Mouse (Mus musculus): ENCODE results near the gene Dag1. TPM values are rescaled to one million over a fixed set of nuclear protein-coding genes. Genes with fewer than 3 reads are reported as not detected.
A peak's percentile ranks its signal among the peaks of the same experiment; 100 is the strongest.

The Dag1 gene
- polyA plus RNA-seq, 1 experiment, result 66.8 TPM

DNA sequence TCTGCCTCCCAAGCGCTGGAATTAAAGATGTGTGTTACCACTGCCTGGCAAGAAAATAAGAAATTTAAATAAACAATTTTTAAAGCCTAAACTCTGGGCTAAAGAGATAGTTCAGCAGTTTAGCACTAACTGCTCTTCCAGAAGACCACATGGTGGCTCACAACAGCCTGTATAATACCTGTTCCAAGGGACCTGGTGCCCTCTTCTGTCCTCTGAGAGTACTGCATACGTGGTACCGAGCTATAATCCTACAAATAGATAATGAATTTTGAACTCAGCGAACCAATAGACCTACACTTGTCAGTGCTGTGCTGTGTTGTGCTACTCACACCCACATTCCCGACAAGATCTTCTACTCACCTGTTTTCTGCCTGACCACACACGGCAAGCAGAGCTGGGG is 20.7 kb upstream of the Dag1 start:
- Histone ChIP-seq H3K27ac (ENCODE audit: insufficient read depth, low read depth, low read length) (no peak overlapping the region), H3K36me3 (ENCODE audit: control insufficient read depth, insufficient read depth, low read length) (no peaks in the 10 kb centered on the region), H3K4me1 (ENCODE audit: control insufficient read depth, insufficient read depth, low read length) (peaks cover 6% of the 10 kb centered on the region; the same call in 1 of the 2 replicates), H3K27me3 (replicated peaks; ENCODE audit: control insufficient read depth, insufficient read depth, low read length) (no peaks in the 10 kb centered on the region), H3K4me3 (ENCODE audit: insufficient read depth, low read depth, low read length) (no peak overlapping the region)
- 7% methylated on average over 6 of the region's 6 CpGs for WGBS
- DNase-seq, result peak; percentile 86
- no peak for TF ChIP-seq POLR2A (IDR thresholded peaks at IDR 0.05; ENCODE audit: low read depth, low read length)
- peak; percentile 85 for TF ChIP-seq CTCF (conservative IDR thresholded peaks at IDR 0.05; ENCODE audit: insufficient read depth, insufficient read length, low read depth, low read length)

- Histone ChIP-seq H3K4me1 (ENCODE audit: control insufficient read depth, insufficient read depth, low read length) (peaks cover 8% of the 10 kb centered on the region), H3K27ac (ENCODE audit: insufficient read depth, low read depth, low read length) (peak overlapping the region; percentile 3), H3K4me3 (ENCODE audit: insufficient read depth, low read depth, low read length) (no peak overlapping the region), H3K36me3 (ENCODE audit: control insufficient read depth, insufficient read depth, low read length) (no peaks in the 10 kb centered on the region), H3K27me3 (replicated peaks; ENCODE audit: control insufficient read depth, insufficient read depth, low read length) (no peaks in the 10 kb centered on the region)
- DNase-seq, result peak; percentile 85
- 20% methylated on average over 8 of the region's 8 CpGs for WGBS
- TF ChIP-seq POLR2A (IDR thresholded peaks at IDR 0.05; ENCODE audit: low read depth, low read length) (no peak), CTCF (conservative IDR thresholded peaks at IDR 0.05; ENCODE audit: insufficient read depth, insufficient read length, low read depth, low read length) (no peak)
These were observed 16.5 kb upstream of the Dag1 start for GRCm38 (mm10) chr9:108280071-108280828.

GRCm38 (mm10) chr9:108278697-108279450 is 15.1 kb upstream of the Dag1 start:
- whole genome bisulfite sequencing, result 59% methylated on average over 10 of the region's 10 CpGs
- no peak overlapping the region for H3K27ac ChIP-seq (ENCODE audit: insufficient read depth, low read depth, low read length)
- no peaks in the 10 kb centered on the region for H3K27me3 ChIP-seq (replicated peaks; ENCODE audit: control insufficient read depth, insufficient read depth, low read length)
- no peak overlapping the region for H3K4me3 ChIP-seq (ENCODE audit: insufficient read depth, low read depth, low read length)
- TF ChIP-seq POLR2A (IDR thresholded peaks at IDR 0.05; ENCODE audit: low read depth, low read length) (no peak), CTCF (conservative IDR thresholded peaks at IDR 0.05; ENCODE audit: insufficient read depth, insufficient read length, low read depth, low read length) (peak; percentile 81)
- peak; percentile 62 for DNase-seq
- peaks cover 10% of the 10 kb centered on the region for H3K4me1 ChIP-seq (ENCODE audit: control insufficient read depth, insufficient read depth, low read length)
- no peaks in the 10 kb centered on the region for H3K36me3 ChIP-seq (ENCODE audit: control insufficient read depth, insufficient read depth, low read length)

DNA sequence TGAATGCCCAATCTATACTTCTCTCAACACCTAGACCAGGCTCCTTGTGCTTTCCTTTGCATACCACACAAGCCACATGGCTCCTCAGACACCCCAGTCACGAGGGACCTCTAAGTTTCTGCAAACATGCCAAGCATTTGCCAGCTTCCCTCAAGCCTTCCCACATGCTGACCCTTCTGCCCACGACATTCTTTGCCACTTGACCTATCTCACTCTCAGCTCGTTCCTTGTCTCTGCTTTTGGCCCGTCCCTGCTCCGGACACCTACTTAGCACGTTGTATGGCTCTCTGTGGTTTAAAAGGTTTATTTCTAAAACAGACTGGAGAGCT is 11.5 kb upstream of the Dag1 start:
- 35% methylated on average over 6 of the region's 6 CpGs for WGBS
- Histone ChIP-seq H3K4me3 (ENCODE audit: insufficient read depth, low read depth, low read length) (no peak overlapping the region), H3K4me1 (ENCODE audit: control insufficient read depth, insufficient read depth, low read length) (peaks cover 14% of the 10 kb centered on the region), H3K36me3 (ENCODE audit: control insufficient read depth, insufficient read depth, low read length) (no peaks in the 10 kb centered on the region), H3K27me3 (replicated peaks; ENCODE audit: control insufficient read depth, insufficient read depth, low read length) (no peaks in the 10 kb centered on the region), H3K27ac (ENCODE audit: insufficient read depth, low read depth, low read length) (0 out of 2 replicates have a peak overlapping the region, but pooled peaks have one; percentile 8)
- no peak for TF ChIP-seq POLR2A (IDR thresholded peaks at IDR 0.05; ENCODE audit: low read depth, low read length)
- no peak for TF ChIP-seq CTCF (conservative IDR thresholded peaks at IDR 0.05; ENCODE audit: insufficient read depth, insufficient read length, low read depth, low read length)
- peak; percentile 9 for DNase-seq

GRCm38 (mm10) chr9:108274476-108275330 is 10.9 kb upstream of the Dag1 start:
- Histone ChIP-seq H3K27ac (ENCODE audit: insufficient read depth, low read depth, low read length) (peak overlapping the region; percentile 8), H3K4me1 (ENCODE audit: control insufficient read depth, insufficient read depth, low read length) (peaks cover 14% of the 10 kb centered on the region), H3K36me3 (ENCODE audit: control insufficient read depth, insufficient read depth, low read length) (no peaks in the 10 kb centered on the region), H3K4me3 (ENCODE audit: insufficient read depth, low read depth, low read length) (no peak overlapping the region), H3K27me3 (replicated peaks; ENCODE audit: control insufficient read depth, insufficient read depth, low read length) (no peaks in the 10 kb centered on the region)
- TF ChIP-seq CTCF (conservative IDR thresholded peaks at IDR 0.05; ENCODE audit: insufficient read depth, insufficient read length, low read depth, low read length) (no peak), POLR2A (IDR thresholded peaks at IDR 0.05; ENCODE audit: low read depth, low read length) (no peak)
- DNase-seq, result no peak
- WGBS, result 59% methylated on average over 5 of the region's 5 CpGs

- H3K4me3 ChIP-seq (ENCODE audit: insufficient read depth, low read depth, low read length), result no peak overlapping the region
- H3K27me3 ChIP-seq (replicated peaks; ENCODE audit: control insufficient read depth, insufficient read depth, low read length), result no peaks in the 10 kb centered on the region
- DNase-seq, result no peak
- TF ChIP-seq CTCF (conservative IDR thresholded peaks at IDR 0.05; ENCODE audit: insufficient read depth, insufficient read length, low read depth, low read length) (no peak), POLR2A (IDR thresholded peaks at IDR 0.05; ENCODE audit: low read depth, low read length) (no peak)
- WGBS, result 86% methylated on average over 4 of the region's 4 CpGs
- no peaks in the 10 kb centered on the region for H3K36me3 ChIP-seq (ENCODE audit: control insufficient read depth, insufficient read depth, low read length)
- H3K4me1 ChIP-seq (ENCODE audit: control insufficient read depth, insufficient read depth, low read length), result peaks cover 14% of the 10 kb centered on the region
- H3K27ac ChIP-seq (ENCODE audit: insufficient read depth, low read depth, low read length), result no peak overlapping the region
These were observed 9.7 kb upstream of the Dag1 start for GRCm38 (mm10) chr9:108273485-108273884.
